Mouse (Mus musculus): ENCODE measurements at regions not wholly inside any gene's neighbourhood (a gene's known extent, or its start where the extent isn't known, plus 50 kb on each side); places are given as distances from the start of the nearest gene placed in this dataset.

- no peak overlapping the region for H3K4me3 ChIP-seq (replicated peaks)
- H3K36me3 ChIP-seq, result no peaks in the 10 kb centered on the region
Measured at GRCm38 (mm10) chr16:51457166-51457565, 573.9 kb upstream of the Cblb start.

DNA sequence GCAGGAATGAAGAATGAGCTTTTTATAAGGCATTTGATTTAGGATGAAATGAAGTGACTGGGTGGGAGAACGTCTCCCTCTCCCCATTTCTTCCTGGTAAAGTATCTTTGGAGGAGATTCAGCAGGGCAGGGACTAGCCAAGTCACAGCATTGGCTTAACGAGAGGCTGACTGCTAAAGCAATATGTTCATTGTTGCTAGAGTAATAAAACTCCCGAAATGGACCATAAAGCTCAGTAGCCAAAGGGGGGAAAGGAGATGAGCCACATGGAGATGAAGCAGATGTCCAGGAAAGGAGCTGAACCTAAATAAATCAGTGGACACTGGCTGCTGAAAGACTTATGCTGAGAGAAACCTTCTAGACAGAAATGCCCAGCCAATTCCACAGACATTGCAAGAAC, 555.3 kb upstream of the Cblb start:
- H3K36me3 ChIP-seq, result no peaks in the 10 kb centered on the region
- H3K4me1 ChIP-seq (replicated peaks), result no peaks in the 10 kb centered on the region
- WGBS, result 26% methylated on average over 3 of the region's 3 CpGs
- H3K4me2 ChIP-seq, result no peak overlapping the region
- H3K27ac ChIP-seq, result no peak overlapping the region
- no peak overlapping the region for H3K9ac ChIP-seq (replicated peaks)
- H3K27me3 ChIP-seq, result no peaks in the 10 kb centered on the region
- H3K4me3 ChIP-seq (replicated peaks), result no peak overlapping the region
- no peak for ATAC-seq (ENCODE audit: insufficient number of reproducible peaks, insufficient read depth, low FRiP score, low TSS enrichment, low read depth)
- H3K9me3 ChIP-seq, result no peaks in the 10 kb centered on the region

More at GRCm38 (mm10) chr16:51457166-51457565, 573.9 kb upstream of the Cblb start:
- H3K9me3 ChIP-seq, result no peaks in the 10 kb centered on the region
- no peak overlapping the region for H3K9ac ChIP-seq (replicated peaks)
- WGBS, result 53% methylated on average over 1 of the region's 1 CpGs
- H3K27me3 ChIP-seq, result no peaks in the 10 kb centered on the region
- no peak for ATAC-seq (ENCODE audit: insufficient number of reproducible peaks, insufficient read depth, low FRiP score, low TSS enrichment, low read depth)
- H3K4me1 ChIP-seq (replicated peaks), result no peaks in the 10 kb centered on the region
- no peak overlapping the region for H3K27ac ChIP-seq
- no peak overlapping the region for H3K4me2 ChIP-seq

DNA sequence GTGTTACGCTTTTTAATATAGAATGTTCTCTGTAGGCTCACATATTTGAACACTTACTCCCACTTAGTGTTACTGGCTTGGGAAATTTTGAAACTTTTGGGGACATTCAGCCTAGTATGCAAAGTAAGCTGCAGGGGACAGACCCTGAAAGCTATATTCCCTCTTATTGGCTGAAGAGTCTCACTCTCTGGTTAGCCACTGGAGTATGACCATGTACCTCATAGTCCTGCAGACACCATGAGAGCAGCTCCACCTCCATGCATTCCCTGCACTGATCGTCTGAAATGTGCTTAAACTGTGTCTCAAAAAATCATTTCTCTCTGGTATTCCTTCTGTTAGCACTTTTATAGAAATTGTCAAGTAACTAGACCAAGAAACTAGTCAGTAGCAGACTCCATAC, 534.9 kb upstream of the Cblb start:
- H3K4me3 ChIP-seq (replicated peaks), result no peak overlapping the region
- ATAC-seq (ENCODE audit: insufficient number of reproducible peaks, insufficient read depth, low FRiP score, low TSS enrichment, low read depth), result no peak
- no peak overlapping the region for H3K4me2 ChIP-seq
- H3K36me3 ChIP-seq, result no peaks in the 10 kb centered on the region
- no peak overlapping the region for H3K27ac ChIP-seq
- no peaks in the 10 kb centered on the region for H3K4me1 ChIP-seq (replicated peaks)
- H3K27me3 ChIP-seq, result no peaks in the 10 kb centered on the region
- 85% methylated on average over 2 of the region's 2 CpGs for WGBS
- H3K9me3 ChIP-seq, result no peaks in the 10 kb centered on the region
- H3K9ac ChIP-seq (replicated peaks), result no peak overlapping the region

DNA sequence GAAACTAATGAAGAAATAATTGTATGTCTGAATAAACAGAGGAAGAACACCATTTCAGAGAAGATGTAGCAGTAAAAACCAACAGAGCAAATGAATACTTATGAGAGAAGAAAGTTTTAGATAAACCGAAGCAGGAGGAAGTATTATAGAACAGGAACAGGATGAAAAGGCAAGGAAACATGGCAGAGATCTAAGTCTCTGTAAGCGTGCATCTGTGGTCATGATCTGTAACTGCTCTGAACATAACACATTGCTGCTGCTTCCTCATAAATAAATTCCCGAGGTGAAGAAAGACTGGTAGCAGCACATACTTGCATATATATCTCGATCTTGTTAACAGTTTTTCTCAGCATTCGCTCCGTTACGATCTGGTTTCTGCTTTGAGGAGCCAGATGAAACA, 533.2 kb upstream of the Cblb start:
- Histone ChIP-seq H3K4me3 (replicated peaks) (no peak overlapping the region), H3K36me3 (no peaks in the 10 kb centered on the region), H3K27me3 (no peaks in the 10 kb centered on the region), H3K9me3 (no peaks in the 10 kb centered on the region), H3K4me1 (replicated peaks) (no peaks in the 10 kb centered on the region), H3K9ac (replicated peaks) (no peak overlapping the region), H3K27ac (no peak overlapping the region), H3K4me2 (no peak overlapping the region)
- WGBS, result 78% methylated on average over 7 of the region's 7 CpGs
- ATAC-seq (ENCODE audit: insufficient number of reproducible peaks, insufficient read depth, low FRiP score, low TSS enrichment, low read depth), result no peak

- WGBS, result 47% methylated on average over 3 of the region's 3 CpGs
- no peak for ATAC-seq (ENCODE audit: insufficient number of reproducible peaks, insufficient read depth, low FRiP score, low TSS enrichment, low read depth)
Measured at GRCm38 (mm10) chr16:51517079-51517478, 513.9 kb upstream of the Cblb start.

GRCm38 (mm10) chr16:51520762-51521161, 510.3 kb upstream of the Cblb start:
- Histone ChIP-seq H3K9me3 (no peaks in the 10 kb centered on the region), H3K36me3 (no peaks in the 10 kb centered on the region), H3K27ac (no peak overlapping the region), H3K4me1 (replicated peaks) (peaks cover 8% of the 10 kb centered on the region), H3K27me3 (no peaks in the 10 kb centered on the region), H3K4me2 (no peak overlapping the region), H3K4me3 (replicated peaks) (no peak overlapping the region), H3K9ac (replicated peaks) (no peak overlapping the region)
- no peak for ATAC-seq (ENCODE audit: insufficient number of reproducible peaks, insufficient read depth, low FRiP score, low TSS enrichment, low read depth)
- WGBS, result 49% methylated on average over 4 of the region's 4 CpGs

More at GRCm38 (mm10) chr16:51517079-51517478, 513.9 kb upstream of the Cblb start:
- H3K36me3 ChIP-seq, result no peaks in the 10 kb centered on the region
- peaks cover 8% of the 10 kb centered on the region for H3K4me1 ChIP-seq (replicated peaks)
- H3K4me2 ChIP-seq, result no peak overlapping the region
- no peak overlapping the region for H3K4me3 ChIP-seq (replicated peaks)
- no peaks in the 10 kb centered on the region for H3K9me3 ChIP-seq
- no peaks in the 10 kb centered on the region for H3K27me3 ChIP-seq
- H3K27ac ChIP-seq, result no peak overlapping the region
- H3K9ac ChIP-seq (replicated peaks), result no peak overlapping the region

DNA sequence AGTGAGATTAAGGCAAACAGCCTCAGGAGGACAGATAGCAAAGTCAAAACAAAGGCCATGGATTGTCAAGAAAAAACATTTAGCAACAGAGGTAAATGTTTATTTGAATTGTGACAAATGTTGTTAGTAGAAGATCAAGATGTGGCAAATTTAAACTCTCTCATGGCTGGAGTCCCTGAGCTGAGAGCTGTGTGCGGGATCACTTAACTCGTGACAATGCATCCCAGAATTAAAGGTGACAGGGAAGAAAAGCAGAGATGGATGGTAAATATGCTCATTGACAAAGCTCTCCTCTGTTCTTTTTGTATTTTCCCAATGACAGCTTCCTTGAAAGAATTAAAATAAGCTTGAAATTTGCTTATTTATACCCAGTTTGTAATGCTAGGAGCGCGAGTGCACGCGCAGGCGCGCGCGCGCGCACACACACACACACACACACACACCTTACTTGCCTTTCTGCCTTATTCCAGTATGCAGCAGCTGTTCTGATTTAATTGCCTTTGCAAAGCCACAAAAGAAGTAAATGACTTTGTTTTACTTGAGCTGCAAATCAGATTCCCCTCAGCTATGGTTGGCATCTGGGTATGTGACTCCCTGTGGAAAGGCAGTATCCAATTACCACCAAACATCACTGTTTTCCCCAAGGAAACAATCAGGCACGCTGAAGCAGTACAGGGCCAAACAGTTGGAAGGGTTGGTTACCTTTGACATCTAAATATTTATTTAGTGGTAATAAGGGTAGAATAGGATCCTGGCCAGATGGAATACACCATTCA, 509.5 kb upstream of the Cblb start:
- H3K4me1 ChIP-seq (replicated peaks), result peaks cover 8% of the 10 kb centered on the region
- H3K9me3 ChIP-seq, result no peaks in the 10 kb centered on the region
- no peak overlapping the region for H3K9ac ChIP-seq (replicated peaks)
- no peak overlapping the region for H3K27ac ChIP-seq
- H3K36me3 ChIP-seq, result no peaks in the 10 kb centered on the region
- peak; percentile 47; the same call in 1 of the 2 replicates for ATAC-seq (ENCODE audit: insufficient number of reproducible peaks, insufficient read depth, low FRiP score, low TSS enrichment, low read depth)
- no peak overlapping the region for H3K4me2 ChIP-seq
- no peaks in the 10 kb centered on the region for H3K27me3 ChIP-seq
- no peak overlapping the region for H3K4me3 ChIP-seq (replicated peaks)
- WGBS, result 67% methylated on average over 13 of the region's 13 CpGs

- no peak overlapping the region for H3K4me2 ChIP-seq
- no peak overlapping the region for H3K4me3 ChIP-seq (replicated peaks)
- no peak for ATAC-seq (ENCODE audit: insufficient number of reproducible peaks, insufficient read depth, low FRiP score, low TSS enrichment, low read depth)
- no peak overlapping the region for H3K9ac ChIP-seq (replicated peaks)
- H3K4me1 ChIP-seq (replicated peaks), result peaks cover 8% of the 10 kb centered on the region
- no peaks in the 10 kb centered on the region for H3K36me3 ChIP-seq
- H3K9me3 ChIP-seq, result no peaks in the 10 kb centered on the region
- WGBS, result 90% methylated on average over 1 of the region's 1 CpGs
- H3K27ac ChIP-seq, result no peak overlapping the region
- no peaks in the 10 kb centered on the region for H3K27me3 ChIP-seq
Measured at GRCm38 (mm10) chr16:51524023-51524422, 507.0 kb upstream of the Cblb start.

GRCm38 (mm10) chr16:51532496-51532895, 498.5 kb upstream of the Cblb start:
- Histone ChIP-seq H3K9me3 (no peaks in the 10 kb centered on the region), H3K4me3 (replicated peaks) (no peak overlapping the region), H3K9ac (replicated peaks) (no peak overlapping the region), H3K27ac (no peak overlapping the region), H3K4me1 (replicated peaks) (no peaks in the 10 kb centered on the region), H3K36me3 (no peaks in the 10 kb centered on the region), H3K27me3 (no peaks in the 10 kb centered on the region), H3K4me2 (no peak overlapping the region)
- WGBS, result 95% methylated on average over 1 of the region's 1 CpGs
- no peak for ATAC-seq (ENCODE audit: insufficient number of reproducible peaks, insufficient read depth, low FRiP score, low TSS enrichment, low read depth)

- H3K27ac ChIP-seq, result no peak overlapping the region
- no peaks in the 10 kb centered on the region for H3K36me3 ChIP-seq
- no peaks in the 10 kb centered on the region for H3K9me3 ChIP-seq
- H3K4me3 ChIP-seq (replicated peaks), result no peak overlapping the region
- ATAC-seq (ENCODE audit: insufficient number of reproducible peaks, insufficient read depth, low FRiP score, low TSS enrichment, low read depth), result no peak
- 76% methylated on average over 4 of the region's 4 CpGs for WGBS
- H3K9ac ChIP-seq (replicated peaks), result no peak overlapping the region
- no peaks in the 10 kb centered on the region for H3K27me3 ChIP-seq
- H3K4me2 ChIP-seq, result no peak overlapping the region
- H3K4me1 ChIP-seq (replicated peaks), result no peaks in the 10 kb centered on the region
Measured at GRCm38 (mm10) chr16:51543769-51544168, 487.3 kb upstream of the Cblb start.

- 86% methylated on average over 1 of the region's 1 CpGs for WGBS
- no peaks in the 10 kb centered on the region for H3K9me3 ChIP-seq
Measured at GRCm38 (mm10) chr16:51547032-51547431, 484.0 kb upstream of the Cblb start.

More at GRCm38 (mm10) chr16:51547032-51547431, 484.0 kb upstream of the Cblb start:
- no peak overlapping the region for H3K27ac ChIP-seq
- no peaks in the 10 kb centered on the region for H3K36me3 ChIP-seq
- H3K9ac ChIP-seq (replicated peaks), result no peak overlapping the region
- H3K4me3 ChIP-seq (replicated peaks), result no peak overlapping the region
- H3K4me2 ChIP-seq, result no peak overlapping the region
- no peaks in the 10 kb centered on the region for H3K4me1 ChIP-seq (replicated peaks)
- ATAC-seq (ENCODE audit: insufficient number of reproducible peaks, insufficient read depth, low FRiP score, low TSS enrichment, low read depth), result no peak
- no peaks in the 10 kb centered on the region for H3K27me3 ChIP-seq

Measured in limb, embryonic 12.5 days (tissue).